Mouse (Mus musculus) spleen, postnatal 36 days (tissue): Measurements from ENCODE around the gene Exd1.
"Not testable (repeated sequence)": the region's sequence is repeated elsewhere in the genome, so short reads cannot be mapped to it uniquely, and the experiment has no call there.

Experiments used
- DNase-seq, 2 experiments: peaks; one replicate each; pipeline ENCODE4 v3.0.0; 2022; ENCODE audit warnings: low spot score in 2 of 2, mixed read lengths in 1 of 2

Gene Exd1

DNA sequence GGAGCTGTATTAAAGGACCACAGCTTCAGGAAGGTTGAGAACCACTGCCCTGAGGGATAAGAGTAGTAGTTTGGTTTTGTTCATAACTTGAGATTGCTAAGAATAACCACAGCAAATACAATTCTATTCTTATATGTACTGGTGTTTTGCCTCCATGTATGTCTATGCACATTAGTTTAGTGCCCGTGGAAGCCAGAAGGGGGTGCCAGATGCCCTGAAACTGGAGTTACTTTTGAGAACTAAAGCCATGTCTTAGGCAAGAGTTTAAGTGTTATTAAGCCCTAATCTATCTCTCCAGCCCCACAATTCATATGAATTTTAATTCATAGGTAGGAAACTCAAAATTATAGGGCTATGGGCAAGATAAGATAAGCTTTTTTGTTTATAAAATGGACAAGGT lies 5.3 kb downstream of the Exd1 start:
- DNase-seq: peak; percentile 61 to 66

DNA sequence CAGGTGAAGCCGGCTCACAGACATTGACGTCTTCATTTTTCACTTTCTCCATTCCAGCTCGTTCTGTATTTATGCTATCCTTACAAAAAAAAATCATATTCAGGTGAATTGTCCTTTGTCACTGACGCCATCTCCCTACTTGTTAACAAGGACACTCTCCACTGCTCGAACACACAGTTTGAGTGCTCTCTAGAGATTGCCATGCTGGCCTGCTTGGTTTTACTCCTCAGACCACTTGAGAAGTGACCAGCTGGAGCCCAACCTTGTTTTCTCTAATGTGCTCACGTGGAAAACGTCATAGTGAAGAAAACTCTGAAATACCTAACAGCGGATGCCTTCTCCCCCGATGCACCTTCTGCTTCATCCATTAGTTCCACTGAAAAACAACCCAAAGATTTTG lies 8.6 kb downstream of the Exd1 start:
- no peak for DNase-seq

DNA sequence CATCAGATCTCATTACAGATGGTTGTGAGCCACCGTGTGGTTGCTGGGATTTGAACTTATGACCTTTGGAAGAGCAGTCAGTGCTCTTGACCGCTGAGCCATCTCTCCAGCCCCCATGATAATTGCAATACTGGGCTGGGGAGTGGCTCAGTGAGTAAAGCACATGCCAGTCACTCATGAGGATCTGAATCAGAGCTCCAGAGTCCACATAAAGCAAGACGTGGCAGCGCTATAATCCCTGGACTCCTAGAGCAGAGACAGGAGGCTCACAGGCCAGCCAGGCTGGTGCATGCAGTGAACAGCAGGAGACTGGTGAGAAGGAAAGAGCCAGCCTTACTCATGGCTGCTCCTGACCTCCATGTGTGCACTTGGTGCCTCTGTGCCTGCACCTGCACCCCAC lies 22.0 kb downstream of the Exd1 start:
- DNase-seq: no peak

DNA sequence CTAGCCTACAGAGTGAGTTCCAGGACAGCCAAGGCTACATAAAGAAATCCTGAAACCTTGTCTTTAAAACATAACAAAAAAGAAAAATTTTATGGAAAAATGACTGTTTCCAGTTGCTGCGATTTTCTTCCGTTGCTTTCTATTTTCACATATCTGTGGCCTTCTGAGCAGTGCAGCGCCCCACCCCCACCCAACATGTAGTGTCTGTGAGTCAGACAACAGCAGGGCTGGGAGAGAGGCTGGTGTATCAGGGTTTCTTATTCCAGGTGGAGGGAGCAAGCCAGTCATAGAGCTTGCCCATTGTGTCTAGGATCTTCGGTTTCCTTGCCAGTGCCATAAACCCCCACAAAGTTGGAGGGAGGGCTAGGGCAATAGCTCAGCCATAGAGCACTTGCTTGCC lies 23.6 kb downstream of the Exd1 start:
- DNase-seq: no peak

DNA sequence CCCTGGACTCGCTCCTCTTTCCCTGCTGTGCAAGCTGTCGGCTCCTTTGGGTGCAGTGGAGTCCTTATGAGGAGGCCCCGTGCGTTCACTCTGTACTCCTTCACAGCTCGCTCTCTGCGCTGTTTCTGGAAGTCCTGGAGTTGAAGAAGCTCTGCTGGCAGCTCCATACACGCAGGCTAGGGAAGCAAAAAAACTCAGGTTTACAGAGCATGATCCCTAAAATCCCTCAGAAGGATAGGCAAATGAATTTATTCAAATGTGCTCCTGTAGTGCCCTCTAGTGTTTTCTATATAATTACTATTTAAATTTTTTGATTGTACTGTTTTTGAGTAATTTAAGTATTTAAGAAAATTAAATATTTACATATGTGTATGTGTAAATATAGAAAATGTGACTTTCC lies 26.9 kb downstream of the Exd1 start:
- no peak for DNase-seq

DNA sequence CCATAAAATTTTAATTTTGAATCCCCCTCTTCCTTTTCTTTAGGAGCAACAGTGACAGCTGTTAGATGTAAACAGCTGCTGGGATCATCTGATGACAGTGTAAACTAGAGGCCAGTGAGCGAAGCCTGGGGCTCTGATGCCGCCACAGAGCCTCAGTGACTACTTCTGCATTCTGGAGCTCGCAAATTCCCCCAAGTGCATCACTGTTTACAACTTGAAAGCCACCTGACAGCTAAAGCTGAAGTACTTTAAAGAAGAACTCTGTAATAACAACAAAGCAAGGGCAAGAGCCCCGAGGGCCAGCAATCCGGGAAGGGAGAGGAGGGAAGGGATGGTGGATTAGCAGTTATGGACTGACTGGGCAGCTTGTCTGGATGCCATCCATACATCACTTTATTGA lies 30.6 kb downstream of the Exd1 start:
- DNase-seq: peak; percentile 16 to 34

DNA sequence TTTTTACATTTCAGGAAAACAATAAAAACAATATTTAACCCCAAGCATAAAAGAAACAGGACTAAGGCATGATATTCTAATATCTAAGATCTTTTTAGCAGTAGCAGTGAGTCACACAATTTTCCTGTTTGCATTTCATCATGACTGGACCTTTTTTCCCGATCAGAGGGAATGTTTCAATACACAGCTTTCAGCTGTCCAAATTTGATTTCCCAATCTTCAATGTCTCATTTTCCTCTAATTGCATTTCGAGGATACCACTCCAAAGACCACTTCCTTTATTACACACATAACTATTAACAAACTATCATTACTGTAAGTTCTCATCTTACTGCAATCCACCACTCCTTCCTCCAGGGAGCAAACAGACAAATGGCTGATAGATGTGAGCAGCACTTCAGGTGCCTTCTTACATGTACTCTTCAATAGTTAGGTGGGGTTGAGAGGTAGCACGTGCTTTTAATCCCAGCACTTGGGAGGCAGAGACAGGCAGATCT lies 33.4 kb downstream of the Exd1 start:
- DNase-seq: no peak

DNA sequence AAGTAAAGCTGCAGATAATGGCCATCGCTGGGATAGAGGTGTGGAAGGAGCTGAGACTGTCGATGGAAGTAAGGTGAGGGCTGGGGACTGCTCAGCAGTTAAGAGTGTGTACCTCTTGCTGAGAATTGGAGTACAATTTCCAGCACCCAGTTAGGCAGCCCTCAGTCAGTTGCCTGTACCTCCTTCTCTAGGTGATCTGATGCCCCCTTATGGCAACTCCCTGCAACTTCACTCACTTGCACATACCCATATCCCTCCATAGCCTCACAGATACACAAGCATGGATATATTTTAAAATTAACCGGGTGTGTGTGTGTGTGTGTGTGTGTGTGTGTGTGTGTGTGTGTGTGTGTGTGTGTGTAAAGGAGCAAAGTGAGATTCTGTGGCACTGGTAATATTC lies 35.1 kb downstream of the Exd1 start:
- no peak for DNase-seq

DNA sequence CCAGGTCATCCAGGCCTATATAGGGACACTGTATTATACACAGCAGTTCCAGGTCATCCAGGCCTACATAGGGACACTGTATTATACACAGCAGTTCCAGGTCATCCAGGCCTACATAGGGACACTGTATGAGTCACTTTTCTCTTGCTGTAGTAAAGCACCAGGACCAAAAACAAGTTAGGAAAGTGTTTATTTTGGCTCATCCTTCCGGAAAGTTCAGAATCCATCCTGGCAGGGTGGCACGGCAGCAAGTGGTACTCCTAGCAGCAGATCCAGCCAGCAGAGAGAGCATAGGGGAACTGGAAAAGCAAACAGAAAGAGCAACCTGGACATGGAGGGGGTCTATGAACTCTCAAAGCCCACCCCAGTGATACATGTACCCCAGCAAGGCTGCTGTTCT lies 36.6 kb downstream of the Exd1 start:
- DNase-seq: no peak

DNA sequence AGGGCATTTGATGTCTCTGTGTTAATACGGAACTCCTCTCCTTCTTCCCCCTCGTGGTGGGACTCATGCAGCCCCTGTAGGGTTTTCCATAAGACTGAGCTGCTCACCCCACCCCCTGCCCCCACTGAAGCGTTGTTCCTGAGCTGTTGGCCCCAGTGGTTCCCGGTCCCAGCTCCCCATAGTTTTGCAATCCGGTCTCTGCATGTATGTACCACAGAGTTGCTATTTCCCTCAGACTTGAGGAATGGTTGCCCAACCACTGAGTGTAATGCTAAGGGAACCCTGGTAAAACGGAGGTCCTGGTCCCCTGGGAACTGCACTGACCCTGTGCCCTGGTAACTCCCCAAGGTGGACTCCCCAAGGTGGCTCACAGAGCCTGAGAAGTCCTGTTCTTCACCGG lies 38.9 kb downstream of the Exd1 start:
- not testable (repeated sequence) for DNase-seq

DNA sequence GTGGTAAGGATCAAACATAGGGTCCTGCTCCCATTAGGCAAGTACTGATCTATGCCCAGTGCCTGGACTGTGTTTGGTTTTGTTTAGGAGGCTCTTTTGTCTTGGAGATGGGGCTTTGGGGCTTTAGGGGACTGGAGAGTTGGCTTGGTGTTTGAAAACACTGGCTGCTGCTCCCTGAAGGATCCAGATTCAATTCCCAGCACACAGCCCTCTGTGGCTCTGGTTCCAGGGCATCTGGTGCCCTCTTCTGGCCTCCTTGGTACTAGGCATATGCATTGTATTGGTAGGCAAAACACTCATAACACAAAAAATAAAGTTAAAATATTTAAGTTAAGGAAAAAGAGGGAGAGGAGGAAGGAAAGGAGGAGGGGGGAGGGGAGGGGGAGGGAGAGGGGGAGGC lies 40.3 kb downstream of the Exd1 start:
- no peak for DNase-seq

DNA sequence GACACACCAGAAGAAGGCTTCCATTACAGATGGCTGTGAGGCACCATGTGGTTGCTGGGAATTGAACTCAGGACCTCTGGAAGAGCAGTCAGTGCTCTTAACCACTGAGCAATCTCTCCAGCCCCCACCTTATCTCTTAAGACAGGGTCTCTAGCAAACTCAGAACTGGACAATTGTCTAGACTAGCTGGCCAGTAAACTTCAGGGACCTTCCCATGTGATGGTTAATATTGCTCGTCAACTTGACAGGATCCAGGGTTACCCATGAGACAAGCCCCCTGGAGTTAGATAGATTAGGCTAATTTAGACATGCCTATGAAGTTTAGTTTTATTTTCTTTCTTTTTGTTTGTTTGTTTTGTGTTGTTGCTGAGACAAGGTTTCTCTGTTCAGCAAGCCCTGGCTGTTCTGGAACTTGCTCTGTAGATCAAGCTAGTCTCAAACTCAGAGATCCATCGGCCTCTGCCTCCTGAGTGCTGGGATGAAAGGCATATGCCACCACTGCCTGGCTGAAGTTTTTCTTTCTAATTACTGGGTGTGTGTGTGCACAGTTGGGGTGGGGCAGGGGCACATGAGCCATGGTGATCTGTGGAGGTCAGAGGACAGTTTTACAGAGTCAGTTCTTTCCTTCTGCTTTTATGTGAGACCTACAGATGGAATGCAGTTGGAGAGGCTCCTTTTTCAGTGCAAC lies 46.3 kb downstream of the Exd1 start:
- DNase-seq: no peak

DNA sequence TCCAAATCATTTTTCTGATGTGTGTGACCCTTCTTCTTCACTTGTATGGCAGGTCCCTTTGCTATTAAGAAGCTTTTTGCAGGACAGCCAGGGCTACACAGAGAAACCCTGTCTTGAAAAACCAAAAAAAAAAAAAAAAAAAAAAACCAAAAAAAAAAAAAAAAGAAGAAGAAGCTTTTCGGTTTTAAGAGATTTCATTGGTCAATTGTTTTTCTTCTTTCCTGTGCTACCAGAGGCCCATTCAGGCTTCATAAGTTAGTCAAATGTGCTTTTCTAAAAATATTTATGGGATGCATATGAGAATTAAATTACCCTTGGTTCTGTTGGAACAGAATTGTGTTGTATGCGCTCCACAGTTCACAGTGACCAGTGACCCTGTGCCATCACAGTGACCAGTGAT lies 48.6 kb downstream of the Exd1 start:
- no peak for DNase-seq

DNA sequence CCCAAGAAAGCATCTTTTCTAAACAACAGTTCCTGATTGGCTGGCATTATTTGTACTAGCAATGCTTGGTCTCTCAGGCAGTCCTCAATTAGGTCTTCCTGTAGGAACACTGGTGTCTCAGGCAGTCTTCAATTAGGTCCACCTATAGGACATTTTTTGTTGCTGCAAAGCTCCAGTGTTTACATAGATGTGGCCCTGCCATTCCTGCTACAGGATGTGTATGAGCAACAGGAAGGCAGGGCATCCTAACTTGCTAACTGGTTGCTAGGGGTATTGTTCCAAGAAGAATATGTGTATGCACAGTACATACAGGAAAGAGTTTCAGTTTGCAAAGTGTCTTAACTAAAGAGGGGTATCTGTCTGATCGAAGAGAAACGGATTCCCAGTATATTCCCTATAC lies 51.3 kb downstream of the Exd1 start:
- no peak for DNase-seq

DNA sequence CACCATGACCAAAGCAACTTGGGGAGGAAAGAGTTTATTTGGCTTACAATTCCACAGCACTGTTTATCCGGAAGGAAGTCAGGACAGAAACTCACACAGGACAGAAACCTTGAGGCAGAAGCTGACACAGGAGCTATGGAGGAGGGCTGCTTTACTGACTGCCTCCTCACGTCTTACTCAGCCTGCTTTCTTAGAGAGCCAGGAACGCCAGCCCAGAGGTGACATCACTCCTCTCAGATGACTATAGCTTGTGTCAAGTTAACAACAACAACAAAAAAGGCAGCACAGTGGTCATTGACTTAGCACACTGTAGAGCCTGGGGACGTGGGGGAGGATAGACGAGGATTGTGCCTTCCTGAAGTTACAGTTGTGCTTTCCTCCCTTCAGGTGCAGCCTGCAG lies 55.5 kb downstream of the Exd1 start:
- DNase-seq: no peak

DNA sequence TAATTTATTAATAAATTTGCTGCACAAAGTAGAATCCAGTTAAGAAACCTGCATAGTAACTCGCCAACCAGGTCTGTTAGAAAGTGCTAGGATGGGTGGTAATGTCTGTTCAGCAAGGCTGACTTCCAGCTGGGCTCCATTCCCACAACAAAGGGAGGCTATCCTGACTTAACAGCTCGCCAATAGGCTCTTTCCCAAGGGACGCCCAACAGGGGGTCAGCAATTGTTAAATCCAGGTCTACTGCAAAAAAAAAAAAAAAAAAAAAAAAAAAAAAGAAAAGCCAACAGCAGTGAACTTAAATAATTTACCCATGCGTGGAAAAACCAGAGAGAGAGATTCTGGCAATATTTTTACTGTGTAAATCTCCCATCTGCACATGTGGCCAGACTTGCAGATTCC lies 60.9 kb downstream of the Exd1 start:
- DNase-seq: no peak

DNA sequence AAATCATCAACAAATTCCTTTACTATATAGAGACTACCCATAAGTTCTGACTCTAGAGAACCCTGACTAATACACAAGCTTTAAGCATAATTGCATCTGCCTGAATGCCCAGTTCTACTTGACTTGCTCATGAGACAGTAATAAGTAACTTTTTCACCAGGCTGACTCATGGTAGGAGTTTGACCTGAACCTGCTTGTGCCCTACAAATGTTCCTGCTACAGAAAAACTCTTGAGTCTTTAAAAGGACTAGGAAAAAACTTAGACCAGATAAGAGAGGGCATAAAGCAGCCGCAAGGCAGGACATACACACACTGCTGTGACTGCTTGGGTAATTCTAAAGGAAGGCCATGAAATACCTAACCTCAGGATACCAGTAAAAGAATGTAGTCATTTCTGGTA lies 65.1 kb downstream of the Exd1 start:
- no peak for DNase-seq

DNA sequence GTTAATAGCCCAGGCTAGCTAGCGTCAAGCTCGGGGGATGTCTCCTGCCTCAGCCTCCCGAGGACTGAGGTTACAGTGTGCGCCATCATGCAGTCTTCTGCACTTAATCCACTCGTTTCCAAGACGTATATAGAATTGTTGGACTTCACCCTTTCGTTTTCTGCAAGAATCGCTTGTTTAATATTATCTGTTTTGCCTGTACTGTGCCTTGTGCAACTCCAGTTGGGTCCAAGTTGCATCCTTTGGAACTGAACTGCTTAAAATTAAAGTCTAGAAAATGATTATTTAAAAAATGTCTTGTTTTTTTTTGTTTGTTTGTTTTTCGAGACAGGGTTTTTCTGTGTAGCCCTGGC lies 69.1 kb downstream of the Exd1 start:
- DNase-seq: no peak

DNA sequence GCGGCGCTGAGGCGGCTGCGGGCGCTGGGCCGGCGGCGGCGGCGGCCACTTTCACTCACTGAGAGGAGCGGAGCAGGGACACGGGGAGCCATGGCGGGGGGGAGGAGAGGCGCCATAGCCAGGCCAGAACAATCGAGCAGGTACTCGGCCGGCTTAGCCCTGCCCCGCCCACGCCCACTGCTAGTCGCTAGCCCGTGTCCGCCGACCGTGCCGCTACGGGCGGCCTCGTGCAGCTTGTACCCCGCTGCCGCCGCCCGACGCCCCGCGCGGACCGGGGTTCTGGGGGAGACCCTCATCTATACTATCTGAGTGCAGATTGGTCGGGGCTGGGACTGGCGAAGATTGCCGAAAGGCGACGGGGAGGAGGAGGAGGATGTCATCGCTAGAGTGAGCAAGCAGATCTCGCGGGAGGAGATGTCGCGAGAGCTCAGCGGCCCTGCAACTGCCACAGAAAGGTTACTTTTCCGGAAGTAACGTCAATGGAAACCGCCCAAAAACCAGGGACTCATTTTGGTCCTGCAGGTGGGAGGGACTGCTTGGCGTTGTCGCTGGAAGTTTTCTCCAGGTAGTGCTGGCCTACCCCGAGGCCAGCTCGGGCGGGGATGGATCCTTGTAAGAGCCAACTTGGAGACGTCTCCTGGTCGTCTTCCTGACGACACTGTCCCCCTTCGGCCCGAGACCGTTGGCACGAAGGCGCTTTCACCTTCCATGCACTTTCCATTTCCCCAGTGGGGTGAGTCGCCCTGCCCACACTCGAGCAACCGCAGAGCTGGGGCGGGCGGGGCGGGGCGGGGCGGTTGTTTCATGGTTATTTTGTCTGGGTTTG lies 69.6 kb downstream of the Exd1 start, which contains the start of gene Ino80:
TSS of gene Ino80 (minus strand) at position 117 of the 826 bp plus-strand sequence.
- DNase-seq: peak; percentile 98 to 99

DNA sequence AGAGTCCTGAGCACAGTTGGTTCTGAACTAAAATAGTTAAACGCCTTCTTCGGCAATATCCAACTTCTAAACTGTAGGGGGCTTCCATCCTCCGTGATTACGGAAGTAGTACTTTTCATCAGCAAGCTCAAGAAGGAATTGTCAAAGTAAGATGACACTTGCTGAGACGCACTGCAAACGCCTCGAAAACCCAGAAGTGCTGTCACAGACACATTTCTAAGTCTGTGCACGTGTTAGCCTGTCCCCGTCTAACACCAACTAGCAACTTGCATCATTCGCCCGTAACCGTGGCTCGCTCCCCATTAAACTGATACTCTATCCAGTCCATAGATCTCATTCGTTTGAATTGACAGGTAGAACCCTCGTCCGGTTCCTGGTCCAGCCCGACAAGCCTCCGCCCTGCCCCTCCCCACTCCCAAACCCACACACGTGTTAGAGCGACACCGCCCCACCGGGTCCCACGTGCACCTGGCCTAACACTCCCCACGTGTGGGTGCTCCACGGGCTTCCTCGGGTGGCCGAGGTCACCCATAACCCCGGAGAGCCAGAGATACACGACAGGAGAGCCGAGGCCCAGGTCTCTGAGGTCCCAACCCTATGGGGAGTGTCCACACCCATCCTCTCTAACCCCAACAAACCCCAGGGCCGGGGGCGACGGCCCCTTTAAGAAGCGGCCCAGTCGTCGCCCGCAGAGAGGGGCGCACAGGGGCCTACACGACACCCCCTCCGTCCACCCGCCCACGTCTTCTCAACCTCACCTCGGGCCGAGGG lies 70.6 kb downstream of the Exd1 start:
- peak; percentile 74 to 77 for DNase-seq

DNA sequence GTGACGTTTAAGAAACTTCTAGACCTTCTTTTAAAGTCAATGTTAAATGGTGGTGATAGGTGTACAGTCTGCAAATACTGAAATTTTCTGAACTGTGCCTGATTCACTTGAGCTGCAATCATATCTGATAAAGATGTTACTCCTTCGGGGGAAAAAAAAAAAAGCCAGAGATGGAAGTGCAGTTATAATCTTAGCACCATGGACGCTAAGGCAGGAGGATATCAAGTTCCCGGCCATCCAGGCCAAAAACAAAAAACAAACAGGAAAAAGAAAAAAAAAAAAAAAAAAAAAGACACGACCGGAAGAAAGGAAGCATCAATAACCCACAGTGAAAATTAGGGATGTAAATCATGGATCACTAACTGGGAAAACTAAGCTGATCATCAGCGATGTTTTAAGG lies 71.3 kb downstream of the Exd1 start:
- DNase-seq: no peak
